Mouse (Mus musculus) neural tube, embryonic 15.5 days (tissue): ENCODE measurements around the gene Alg2. TPM values are rescaled to one million over a fixed set of nuclear protein-coding genes. Genes with fewer than 3 reads are reported as not detected.
A peak's percentile ranks its signal among the peaks of the same experiment; 100 is the strongest.

Experiments used
- ATAC-seq: fragments of 200-750 bp; cut with Nextera tagmentation; 2 replicates; pipeline ENCODE4 v1.8.0; 2017; ENCODE audit warnings: mild to moderate bottlenecking, moderate TSS enrichment, moderate library complexity; ENCODE audit not compliant: low FRiP score
- H3K27ac ChIP-seq: fragments of 300-500 bp; sonication (generic); replicated peaks from 2 replicates; pipeline ENCODE4 v1.5.1; 2015; ENCODE audit warnings: mild to moderate bottlenecking, inconsistent platforms
- H3K27me3 ChIP-seq: fragments of 300-500 bp; sonication (generic); replicated peaks from 2 replicates; pipeline ENCODE4 v1.6.1; 2015; ENCODE audit warnings: inconsistent platforms
- H3K36me3 ChIP-seq: fragments of 300-500 bp; sonication (generic); 2 replicates; pipeline ENCODE4 v1.6.1; 2015; ENCODE audit warnings: inconsistent platforms
- H3K4me1 ChIP-seq: fragments of 300-500 bp; sonication (generic); 2 replicates; pipeline ENCODE4 v1.6.1; 2015; ENCODE audit warnings: inconsistent platforms
- H3K4me2 ChIP-seq: fragments of 300-500 bp; sonication (generic); 2 replicates; pipeline ENCODE4 v1.6.1; 2015; ENCODE audit warnings: inconsistent platforms, mild to moderate bottlenecking, moderate library complexity
- H3K4me3 ChIP-seq: fragments of 300-500 bp; sonication (generic); replicated peaks from 2 replicates; pipeline ENCODE4 v1.5.1; 2015; ENCODE audit warnings: mild to moderate bottlenecking, inconsistent platforms
- H3K9ac ChIP-seq: fragments of 300-500 bp; sonication (generic); replicated peaks from 2 replicates; pipeline ENCODE4 v1.6.1; 2015; ENCODE audit warnings: mild to moderate bottlenecking, inconsistent platforms
- H3K9me3 ChIP-seq: fragments of 300-500 bp; sonication (generic); replicated peaks from 2 replicates; pipeline ENCODE4 v1.6.1; 2016; ENCODE audit warnings: inconsistent platforms
- WGBS: fragments of 180-500 bp; shearing (Covaris S2); methylation state at CpG from one replicate; pipeline ENCODE4 v1.1.7; 2015; ENCODE audit warnings: mixed read lengths; 5-methylcytosine and 5-hydroxymethylcytosine counted together
- polyA plus RNA-seq: library from polyadenylated mRNA; unstranded; fragments of >200 nt; fragmentation: Nextera tagmentation; extraction: Ambion mirVana; gene quantifications from 2 replicates; pipeline ENCODE4 v1.2.1, GENCODE M21; 2015

Alg2 gene
- polyA plus RNA-seq, 1 experiment from 2014 or later: 364 TPM

GRCm38 (mm10) chr4:47424376-47424775, 49.8 kb downstream of the Alg2 start:
- peak; percentile 56 for ATAC-seq
- H3K4me1 ChIP-seq: peaks cover 10% of the 10 kb centered on the region; the same call in 1 of the 2 replicates
- 5% methylated on average over 2 of the region's 2 CpGs for WGBS
- no peak overlapping the region for H3K4me2 ChIP-seq
- no peak overlapping the region for H3K4me3 ChIP-seq
- H3K27ac ChIP-seq: no peak overlapping the region
- H3K9ac ChIP-seq: no peak overlapping the region
- no peaks in the 10 kb centered on the region for H3K36me3 ChIP-seq
- H3K27me3 ChIP-seq: 0 out of 2 replicates have a peak, but pooled peaks cover 3% of the 10 kb centered on the region
- H3K9me3 ChIP-seq: no peaks in the 10 kb centered on the region

- Histone ChIP-seq H3K36me3 (no peaks in the 10 kb centered on the region), H3K9ac (no peak overlapping the region), H3K9me3 (no peaks in the 10 kb centered on the region), H3K4me1 (peaks cover 10% of the 10 kb centered on the region; the same call in 1 of the 2 replicates), H3K27ac (no peak overlapping the region), H3K4me2 (no peak overlapping the region), H3K4me3 (no peak overlapping the region), H3K27me3 (0 out of 2 replicates have a peak, but pooled peaks cover 3% of the 10 kb centered on the region)
- 92% methylated on average over 3 of the region's 3 CpGs for WGBS
- no peak for ATAC-seq
Observed at GRCm38 (mm10) chr4:47422946-47423345, 51.2 kb downstream of the Alg2 start.

GRCm38 (mm10) chr4:47422194-47422593, 51.9 kb downstream of the Alg2 start:
- Histone ChIP-seq H3K4me1 (peaks cover 10% of the 10 kb centered on the region; the same call in 1 of the 2 replicates), H3K27ac (no peak overlapping the region), H3K4me2 (no peak overlapping the region), H3K4me3 (no peak overlapping the region), H3K9ac (no peak overlapping the region), H3K27me3 (0 out of 2 replicates have a peak, but pooled peaks cover 3% of the 10 kb centered on the region), H3K36me3 (no peaks in the 10 kb centered on the region), H3K9me3 (no peaks in the 10 kb centered on the region)
- 31% methylated on average over 3 of the region's 3 CpGs for WGBS
- no peak for ATAC-seq

GRCm38 (mm10) chr4:47420191-47420590, 53.9 kb downstream of the Alg2 start:
- no peak for ATAC-seq
- Histone ChIP-seq H3K4me1 (peaks cover 9% of the 10 kb centered on the region; the same call in 1 of the 2 replicates), H3K27me3 (no peaks in the 10 kb centered on the region), H3K36me3 (no peaks in the 10 kb centered on the region), H3K4me3 (no peak overlapping the region), H3K4me2 (no peak overlapping the region), H3K27ac (no peak overlapping the region), H3K9me3 (no peaks in the 10 kb centered on the region), H3K9ac (no peak overlapping the region)
- WGBS: 32% methylated on average over 7 of the region's 7 CpGs

GRCm38 (mm10) chr4:47419268-47419973, 54.7 kb downstream of the Alg2 start:
- peak; percentile 15; the same call in 1 of the 2 replicates for ATAC-seq
- no peak overlapping the region for H3K4me3 ChIP-seq
- H3K9ac ChIP-seq: no peak overlapping the region
- 0 out of 2 replicates have a peak, but pooled peaks cover 6% of the 10 kb centered on the region for H3K4me1 ChIP-seq
- WGBS: 26% methylated on average over 9 of the region's 9 CpGs
- H3K9me3 ChIP-seq: no peaks in the 10 kb centered on the region
- no peak overlapping the region for H3K27ac ChIP-seq
- no peaks in the 10 kb centered on the region for H3K27me3 ChIP-seq
- H3K36me3 ChIP-seq: no peaks in the 10 kb centered on the region
- H3K4me2 ChIP-seq: no peak overlapping the region

GRCm38 (mm10) chr4:47417871-47418270, 56.3 kb downstream of the Alg2 start:
- no peaks in the 10 kb centered on the region for H3K4me1 ChIP-seq
- WGBS: 74% methylated on average over 3 of the region's 3 CpGs
- H3K27ac ChIP-seq: no peak overlapping the region
- H3K36me3 ChIP-seq: no peaks in the 10 kb centered on the region
- no peak overlapping the region for H3K4me2 ChIP-seq
- no peak for ATAC-seq
- H3K27me3 ChIP-seq: no peaks in the 10 kb centered on the region
- H3K4me3 ChIP-seq: no peak overlapping the region
- no peaks in the 10 kb centered on the region for H3K9me3 ChIP-seq
- H3K9ac ChIP-seq: no peak overlapping the region

Other genes starting within 250 kb of the Alg2 start
- gene Tgfbr1, start 121.1 kb downstream of the Alg2 start, polyA plus RNA-seq: 24.6 and 26.7 TPM in 2 replicates
- gene Sec61b, start 325 bp upstream of the Alg2 start, polyA plus RNA-seq: 272 and 296 TPM in 2 replicates